Mouse (Mus musculus): Measurements from ENCODE around the gene AI837181. TPM values are rescaled to one million over a fixed set of nuclear protein-coding genes. Genes with fewer than 3 reads are reported as not detected.

Gene AI837181
- total and polyA plus RNA-seq, 2 experiments from 2014 or later, result 74.1 to 98.8 TPM

DNA sequence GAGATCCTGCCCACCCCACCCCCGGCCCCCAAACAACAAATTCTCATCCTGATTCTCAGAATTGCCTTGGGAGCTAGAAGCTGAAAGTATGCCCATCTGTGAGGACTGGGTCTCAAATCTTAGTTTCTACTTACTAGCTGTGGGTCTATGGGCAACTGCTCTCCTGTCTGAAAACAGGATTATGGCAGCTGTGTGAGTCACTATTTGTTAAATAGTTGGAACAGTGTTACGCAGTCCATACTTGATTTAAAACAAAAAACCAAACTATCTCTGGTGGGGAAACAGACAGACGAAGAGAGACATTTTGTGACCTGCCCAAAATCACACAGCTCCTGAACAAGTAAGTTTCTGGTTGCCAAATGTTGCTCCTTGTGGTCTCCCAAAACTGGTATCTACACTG lies 24.7 kb downstream of the AI837181 start:
- no peaks in the 10 kb centered on the region for H3K9me3 ChIP-seq (ENCODE audit: low read length)
- no peak overlapping the region for H3K4me2 ChIP-seq (ENCODE audit: low read depth, low read length, poor library complexity, severe bottlenecking)
- H3K9ac ChIP-seq (replicated peaks; ENCODE audit: low read length, poor library complexity, severe bottlenecking), result no peak overlapping the region
- 0 out of 2 replicates have a peak, but pooled peaks cover 4% of the 10 kb centered on the region for H3K4me1 ChIP-seq (ENCODE audit: insufficient read depth, low read length)
- no peak overlapping the region for H3K27ac ChIP-seq (ENCODE audit: low read depth, low read length)
- WGBS, result 84% methylated on average over 3 of the region's 3 CpGs
- DNase-seq (ENCODE audit: low spot score), result no peak
- 0 out of 2 replicates have a peak, but pooled peaks cover 4% of the 10 kb centered on the region for H3K36me3 ChIP-seq (ENCODE audit: insufficient read depth, low read length)
- H3K4me3 ChIP-seq (ENCODE audit: low read depth, low read length), result no peak overlapping the region
- TF ChIP-seq CTCF (IDR thresholded peaks at IDR 0.05), result no peak
- H3K27me3 ChIP-seq (ENCODE audit: insufficient read depth, low read length), result peaks cover 44% of the 10 kb centered on the region
- ATAC-seq (ENCODE audit: low FRiP score), result no peak

DNA sequence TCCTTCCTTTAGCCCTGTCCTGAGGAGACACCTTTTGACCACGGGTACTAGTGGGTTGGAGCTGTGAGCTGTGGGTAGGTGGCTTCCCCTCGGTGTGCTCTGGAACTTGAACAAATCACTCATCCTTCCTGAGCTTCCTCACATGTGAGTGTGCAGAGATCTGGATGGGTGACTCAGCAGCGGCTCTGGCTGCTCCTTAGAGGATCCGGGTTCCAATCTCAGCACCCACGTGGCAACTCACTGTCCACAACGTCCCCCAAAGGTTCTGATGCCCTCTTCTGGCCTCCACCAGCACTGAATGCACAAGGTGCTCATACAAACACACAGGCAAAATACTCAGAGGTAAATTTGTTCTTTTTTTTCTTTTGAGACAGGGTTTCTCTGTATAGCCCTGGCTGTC lies 26.8 kb downstream of the AI837181 start:
- no peak for ATAC-seq (ENCODE audit: low FRiP score)
- H3K4me3 ChIP-seq (ENCODE audit: low read depth, low read length), result no peak overlapping the region
- no peak overlapping the region for H3K27ac ChIP-seq (ENCODE audit: low read depth, low read length)
- no peak overlapping the region for H3K9ac ChIP-seq (replicated peaks; ENCODE audit: low read length, poor library complexity, severe bottlenecking)
- DNase-seq (ENCODE audit: low spot score), result no peak
- H3K36me3 ChIP-seq (ENCODE audit: insufficient read depth, low read length), result 0 out of 2 replicates have a peak, but pooled peaks cover 4% of the 10 kb centered on the region
- H3K27me3 ChIP-seq (ENCODE audit: insufficient read depth, low read length), result peaks cover 36% of the 10 kb centered on the region
- WGBS, result 80% methylated on average over 6 of the region's 6 CpGs
- no peaks in the 10 kb centered on the region for H3K9me3 ChIP-seq (ENCODE audit: low read length)
- no peak overlapping the region for H3K4me2 ChIP-seq (ENCODE audit: low read depth, low read length, poor library complexity, severe bottlenecking)
- H3K4me1 ChIP-seq (ENCODE audit: insufficient read depth, low read length), result peaks cover 17% of the 10 kb centered on the region
- no peak for TF ChIP-seq CTCF (IDR thresholded peaks at IDR 0.05)

DNA sequence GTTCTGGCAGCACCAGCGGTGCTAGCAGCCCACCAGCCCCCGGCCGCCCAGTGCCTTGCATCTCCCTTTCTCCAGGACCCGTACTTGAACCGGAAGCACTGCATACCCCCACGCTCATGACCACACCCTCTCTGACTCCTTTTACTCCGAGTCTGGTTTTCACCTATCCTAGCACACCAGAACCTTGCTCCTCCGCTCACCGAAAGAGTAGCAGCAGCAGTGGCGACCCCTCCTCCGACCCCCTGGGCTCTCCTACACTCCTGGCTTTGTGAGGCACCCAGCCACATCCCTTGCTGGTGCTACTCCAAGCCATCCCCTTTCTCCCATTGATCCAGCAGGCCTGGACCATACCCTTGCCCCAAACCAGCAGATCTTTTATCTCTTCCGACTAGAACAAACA lies 30.1 kb downstream of the AI837181 start:
- ATAC-seq (ENCODE audit: low FRiP score) (no peak), DNase-seq (ENCODE audit: low spot score) (no peak)
- Histone ChIP-seq H3K27me3 (ENCODE audit: insufficient read depth, low read length) (peaks cover 3% of the 10 kb centered on the region), H3K36me3 (ENCODE audit: insufficient read depth, low read length) (0 out of 2 replicates have a peak, but pooled peaks cover 4% of the 10 kb centered on the region), H3K27ac (ENCODE audit: low read depth, low read length) (no peak overlapping the region), H3K9me3 (ENCODE audit: low read length) (no peaks in the 10 kb centered on the region), H3K4me3 (ENCODE audit: low read depth, low read length) (peak overlapping the region; percentile 80), H3K4me1 (ENCODE audit: insufficient read depth, low read length) (peaks cover 13% of the 10 kb centered on the region), H3K4me2 (ENCODE audit: low read depth, low read length, poor library complexity, severe bottlenecking) (peak overlapping the region; percentile 92), H3K9ac (replicated peaks; ENCODE audit: low read length, poor library complexity, severe bottlenecking) (0 out of 2 replicates have a peak overlapping the region, but pooled peaks have one; percentile 29)
- 81% methylated on average over 12 of the region's 12 CpGs for WGBS
- TF ChIP-seq CTCF (IDR thresholded peaks at IDR 0.05), result no peak

DNA sequence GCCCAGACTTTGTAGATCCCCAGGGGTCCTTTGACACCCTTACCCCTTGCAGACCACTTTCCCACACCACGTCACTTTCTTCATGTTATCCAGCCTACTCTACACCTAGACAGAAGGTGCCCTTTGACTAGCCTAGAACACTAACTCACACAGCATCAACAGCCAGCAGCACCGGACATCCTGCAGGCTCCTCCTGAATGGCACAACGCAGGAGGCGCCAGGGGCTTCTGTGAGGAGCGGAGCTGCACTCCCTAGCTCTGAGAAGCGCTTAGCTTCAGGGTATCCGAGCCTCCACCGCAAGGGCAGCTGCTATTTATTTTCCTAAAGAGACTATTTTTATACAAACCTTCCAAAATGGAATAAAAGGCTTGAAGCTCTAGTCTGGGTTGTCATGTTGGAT lies 30.6 kb downstream of the AI837181 start:
- H3K27ac ChIP-seq (ENCODE audit: low read depth, low read length), result no peak overlapping the region
- H3K27me3 ChIP-seq (ENCODE audit: insufficient read depth, low read length), result no peaks in the 10 kb centered on the region
- H3K4me3 ChIP-seq (ENCODE audit: low read depth, low read length), result peak overlapping the region; percentile 80
- peaks cover 13% of the 10 kb centered on the region for H3K4me1 ChIP-seq (ENCODE audit: insufficient read depth, low read length)
- H3K9ac ChIP-seq (replicated peaks; ENCODE audit: low read length, poor library complexity, severe bottlenecking), result 0 out of 2 replicates have a peak overlapping the region, but pooled peaks have one; percentile 29
- ATAC-seq (ENCODE audit: low FRiP score) (no peak), DNase-seq (ENCODE audit: low spot score) (no peak)
- H3K4me2 ChIP-seq (ENCODE audit: low read depth, low read length, poor library complexity, severe bottlenecking), result peak overlapping the region; percentile 92
- 54% methylated on average over 8 of the region's 8 CpGs for WGBS
- H3K36me3 ChIP-seq (ENCODE audit: insufficient read depth, low read length), result 0 out of 2 replicates have a peak, but pooled peaks cover 4% of the 10 kb centered on the region
- no peak for TF ChIP-seq CTCF (IDR thresholded peaks at IDR 0.05)
- H3K9me3 ChIP-seq (ENCODE audit: low read length), result no peaks in the 10 kb centered on the region

DNA sequence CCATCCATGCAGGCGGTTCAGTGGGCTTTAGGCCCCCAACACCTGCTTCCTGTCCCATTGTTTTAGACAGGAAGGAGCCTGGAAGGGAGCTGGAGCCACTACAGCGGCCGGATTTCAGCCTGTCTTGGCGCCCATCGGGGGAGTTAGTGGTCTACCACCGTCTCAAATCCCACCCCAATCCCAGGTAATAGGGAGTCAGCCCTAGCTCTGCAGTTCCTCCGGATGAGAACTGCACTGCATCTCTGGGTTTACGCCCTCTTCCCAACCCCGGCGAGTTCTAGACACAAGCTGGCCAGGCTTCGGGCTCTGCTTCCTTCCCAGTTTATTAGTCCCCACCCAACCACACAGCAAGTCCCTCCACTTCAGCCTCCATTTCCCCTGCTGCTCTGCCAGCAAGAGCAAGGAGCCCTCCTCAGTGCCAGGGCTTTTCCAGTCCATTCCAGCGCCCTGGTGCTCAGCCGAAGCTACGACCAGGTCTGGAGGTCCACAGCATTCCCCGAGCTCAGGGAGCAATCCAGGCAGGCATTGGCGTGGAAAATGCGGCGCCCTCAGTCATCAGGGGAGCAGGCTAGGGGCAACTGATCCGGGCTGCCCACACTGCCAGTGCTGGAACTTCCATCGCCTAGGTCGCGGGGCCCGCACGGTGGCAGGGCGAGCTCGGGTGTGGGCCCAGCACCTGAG lies 31.4 kb downstream of the AI837181 start:
- H3K4me2 ChIP-seq (ENCODE audit: low read depth, low read length, poor library complexity, severe bottlenecking), result peak overlapping the region; percentile 92
- ATAC-seq (ENCODE audit: low FRiP score), result 0 out of 2 replicates have a peak, but pooled peaks have one; percentile 1
- no peak for TF ChIP-seq CTCF (IDR thresholded peaks at IDR 0.05)
- H3K9ac ChIP-seq (replicated peaks; ENCODE audit: low read length, poor library complexity, severe bottlenecking), result peak overlapping the region; percentile 91
- 4% methylated on average over 26 of the region's 26 CpGs for WGBS
- H3K4me1 ChIP-seq (ENCODE audit: insufficient read depth, low read length), result peaks cover 16% of the 10 kb centered on the region
- H3K27ac ChIP-seq (ENCODE audit: low read depth, low read length), result peak overlapping the region; percentile 98
- 0 out of 2 replicates have a peak, but pooled peaks cover 4% of the 10 kb centered on the region for H3K36me3 ChIP-seq (ENCODE audit: insufficient read depth, low read length)
- H3K4me3 ChIP-seq (ENCODE audit: low read depth, low read length), result peak overlapping the region; percentile 80
- no peaks in the 10 kb centered on the region for H3K27me3 ChIP-seq (ENCODE audit: insufficient read depth, low read length)
- H3K9me3 ChIP-seq (ENCODE audit: low read length), result no peaks in the 10 kb centered on the region
- DNase-seq (ENCODE audit: low spot score), result no peak

Measured in midbrain, postnatal 0 days (tissue).